Mouse (Mus musculus) limb, embryonic 12.5 days (tissue): ENCODE data around the gene Tent4a. TPM values are rescaled to one million over a fixed set of nuclear protein-coding genes. Genes with fewer than 3 reads are reported as not detected.

Experiments
- ATAC-seq: fragments of 200-750 bp; cut with Nextera tagmentation; 2 replicates; pipeline ENCODE4 v1.8.0; 2017; ENCODE audit warnings: low read depth, moderate TSS enrichment; ENCODE audit not compliant: insufficient number of reproducible peaks, insufficient read depth, low FRiP score, low TSS enrichment
- H3K27ac ChIP-seq: fragments of 300-500 bp; sonication (generic); 2 replicates; pipeline ENCODE4 v1.5.1; 2016; ENCODE audit warnings: mild to moderate bottlenecking, moderate library complexity
- H3K27me3 ChIP-seq: fragments of 300-500 bp; sonication (generic); 2 replicates; pipeline ENCODE4 v1.6.1; 2016; ENCODE audit warnings: mild to moderate bottlenecking, moderate library complexity
- H3K36me3 ChIP-seq: fragments of 300-500 bp; sonication (generic); 2 replicates; pipeline ENCODE4 v1.6.1; 2016; ENCODE audit warnings: mild to moderate bottlenecking, moderate library complexity
- H3K4me1 ChIP-seq: fragments of 300-500 bp; sonication (generic); replicated peaks from 2 replicates; pipeline ENCODE4 v1.6.1; 2016
- H3K4me2 ChIP-seq: fragments of 300-500 bp; sonication (generic); 2 replicates; pipeline ENCODE4 v1.6.1; 2016; ENCODE audit warnings: mild to moderate bottlenecking, moderate library complexity
- H3K4me3 ChIP-seq: fragments of 300-500 bp; sonication (generic); replicated peaks from 2 replicates; pipeline ENCODE4 v1.5.1; 2016; ENCODE audit warnings: mild to moderate bottlenecking
- H3K9ac ChIP-seq: fragments of 300-500 bp; sonication (generic); replicated peaks from 2 replicates; pipeline ENCODE4 v1.6.1; 2016; ENCODE audit warnings: mild to moderate bottlenecking, moderate library complexity
- H3K9me3 ChIP-seq: fragments of 300-500 bp; sonication (generic); 2 replicates; pipeline ENCODE4 v1.6.1; 2016; ENCODE audit warnings: mild to moderate bottlenecking, moderate library complexity
- WGBS: fragments of 180-500 bp; shearing (Covaris S2); methylation state at CpG from one replicate; pipeline ENCODE4 v1.1.7; 2016; 5-methylcytosine and 5-hydroxymethylcytosine counted together
- polyA plus RNA-seq: library from polyadenylated mRNA; unstranded; fragments of >200 nt; fragmentation: Nextera tagmentation; extraction: Ambion mirVana; gene quantifications from 2 replicates; pipeline ENCODE4 v1.2.1, GENCODE M21; 2016

Gene Tent4a
- polyA plus RNA-seq, 1 experiment from 2014 or later, result 7.3 TPM

DNA sequence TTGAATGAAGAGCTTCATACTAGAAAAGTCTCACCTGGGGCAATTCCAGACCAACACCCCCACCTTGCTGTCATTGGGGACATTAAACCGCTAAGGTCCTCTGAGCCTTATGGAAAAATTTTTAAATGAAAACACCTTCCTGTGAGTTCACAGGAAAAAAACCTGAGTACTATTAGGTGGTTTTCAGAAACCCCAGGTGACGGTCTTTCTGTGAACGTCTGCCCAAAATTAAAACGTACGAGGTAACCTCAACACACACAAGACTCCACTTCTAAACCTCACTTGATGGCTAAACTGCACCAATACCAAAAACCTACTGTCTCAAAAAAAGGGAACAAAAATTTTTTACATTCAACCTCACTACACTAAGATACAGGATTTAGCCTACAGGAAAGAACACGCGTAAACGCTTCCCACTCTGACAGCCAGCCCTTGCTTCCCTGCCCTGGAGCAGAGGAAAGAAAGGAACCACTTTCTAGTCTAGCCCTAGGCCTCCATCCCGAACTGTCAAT lies 1.5 kb downstream of the Tent4a start:
- ATAC-seq, result no peak
- H3K27ac ChIP-seq, result peak overlapping the region; percentile 82; the same call in 1 of the 2 replicates

DNA sequence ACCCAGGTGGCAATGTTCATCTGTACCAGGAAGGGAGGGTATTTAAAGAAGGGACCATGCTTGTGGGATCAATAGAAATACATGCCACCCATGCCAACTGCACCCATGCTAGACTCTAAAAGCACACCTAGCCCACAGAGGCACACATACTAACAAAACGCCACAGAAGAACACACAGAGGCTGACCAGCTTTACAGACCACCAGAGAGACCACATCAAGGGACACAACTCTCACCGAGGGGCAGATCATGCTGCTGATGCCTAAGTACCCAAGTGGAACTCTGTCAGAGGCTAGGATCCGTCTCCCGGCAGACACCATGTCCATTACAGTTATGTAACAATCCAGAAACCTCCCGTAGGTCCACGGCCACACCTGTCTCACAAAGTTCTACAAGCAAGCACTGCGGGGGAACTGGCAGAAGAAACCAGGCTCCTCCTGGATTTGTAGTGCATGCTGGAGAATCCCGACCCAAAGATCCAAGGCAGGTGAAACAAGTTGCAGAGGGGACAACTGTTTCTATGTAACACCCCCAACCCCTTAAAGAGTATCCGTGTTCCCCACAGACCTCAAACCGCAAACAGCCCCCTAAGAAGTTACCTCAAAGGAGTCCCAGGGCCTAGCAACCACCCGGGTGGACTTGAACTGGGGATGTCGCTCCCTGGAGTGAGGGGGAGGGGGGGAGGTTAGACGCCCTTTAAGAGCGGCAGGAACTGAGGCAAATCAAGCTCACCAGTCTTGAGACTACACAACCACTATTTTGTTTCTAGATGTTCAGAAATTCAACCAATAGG lies 2.1 kb downstream of the Tent4a start:
- Histone ChIP-seq H3K27ac (no peak overlapping the region), H3K4me3 (peak overlapping the region; percentile 95), H3K36me3 (peaks cover 31% of the 10 kb centered on the region), H3K27me3 (no peaks in the 10 kb centered on the region), H3K4me2 (peak overlapping the region; percentile 96), H3K9me3 (no peaks in the 10 kb centered on the region), H3K4me1 (peaks cover 47% of the 10 kb centered on the region), H3K9ac (peak overlapping the region; percentile 87)
- ATAC-seq, result no peak
- WGBS, result 22% methylated on average over 14 of the region's 14 CpGs

More for the DNA sequence above, 1.5 kb downstream of the Tent4a start:
- H3K4me2 ChIP-seq, result peak overlapping the region; percentile 96
- H3K27me3 ChIP-seq, result no peaks in the 10 kb centered on the region
- peaks cover 48% of the 10 kb centered on the region for H3K4me1 ChIP-seq
- H3K9me3 ChIP-seq, result no peaks in the 10 kb centered on the region
- 2% methylated on average over 9 of the region's 9 CpGs for WGBS
- peak overlapping the region; percentile 95 for H3K4me3 ChIP-seq
- peaks cover 29% of the 10 kb centered on the region for H3K36me3 ChIP-seq
- H3K9ac ChIP-seq, result peak overlapping the region; percentile 87

DNA sequence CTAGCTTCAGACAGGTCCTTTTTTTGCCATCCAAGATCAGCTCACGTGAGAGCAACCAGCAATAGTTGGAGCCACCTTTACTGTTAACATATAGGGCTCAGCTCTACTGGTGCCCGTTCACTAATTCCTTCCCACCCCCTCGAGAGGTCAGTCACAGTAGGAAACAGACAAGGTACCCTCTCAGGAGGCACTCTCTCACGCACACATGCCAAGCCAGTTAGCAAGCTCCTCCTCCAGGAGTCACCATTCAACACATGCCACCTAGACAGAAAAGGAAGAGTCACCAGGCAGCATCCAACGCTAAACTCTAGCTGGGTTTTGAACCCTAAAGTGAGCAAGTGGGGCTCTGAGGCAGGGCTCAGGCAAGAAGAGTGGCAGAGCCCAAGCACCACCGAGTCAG lies 3.0 kb downstream of the Tent4a start:
- H3K36me3 ChIP-seq, result peaks cover 31% of the 10 kb centered on the region
- H3K4me3 ChIP-seq, result peak overlapping the region; percentile 95
- no peaks in the 10 kb centered on the region for H3K9me3 ChIP-seq
- 53% methylated on average over 6 of the region's 6 CpGs for WGBS
- no peaks in the 10 kb centered on the region for H3K27me3 ChIP-seq
- H3K4me1 ChIP-seq, result peaks cover 53% of the 10 kb centered on the region
- no peak for ATAC-seq
- H3K4me2 ChIP-seq, result peak overlapping the region; percentile 96
- peak overlapping the region; percentile 87 for H3K9ac ChIP-seq
- no peak overlapping the region for H3K27ac ChIP-seq

DNA sequence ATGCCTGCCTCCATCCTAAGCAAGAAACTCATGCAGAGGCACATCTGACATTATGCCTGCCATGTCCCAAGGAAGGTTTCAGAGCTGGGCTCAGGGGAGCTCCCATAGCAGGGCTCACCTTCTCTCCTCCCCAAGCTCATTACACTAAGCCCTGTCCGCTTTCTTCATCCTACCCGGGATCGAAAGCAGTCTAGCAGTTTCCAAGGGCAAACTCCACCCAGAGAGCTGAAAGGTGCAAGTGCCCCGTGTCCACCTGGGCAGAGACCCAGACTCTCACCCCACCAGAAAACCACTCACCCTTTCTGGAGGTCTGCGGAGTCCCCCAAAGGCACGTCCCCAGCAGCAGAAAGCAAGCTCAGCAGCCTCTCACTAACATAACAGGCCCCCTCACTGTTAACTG lies 3.5 kb downstream of the Tent4a start:
- Histone ChIP-seq H3K4me3 (no peak overlapping the region; the same call in 1 of the 2 replicates), H3K4me2 (peak overlapping the region; percentile 96), H3K9me3 (no peaks in the 10 kb centered on the region), H3K4me1 (peaks cover 53% of the 10 kb centered on the region), H3K27me3 (no peaks in the 10 kb centered on the region), H3K27ac (no peak overlapping the region), H3K36me3 (peaks cover 31% of the 10 kb centered on the region), H3K9ac (no peak overlapping the region)
- WGBS, result 84% methylated on average over 6 of the region's 6 CpGs
- ATAC-seq, result no peak

DNA sequence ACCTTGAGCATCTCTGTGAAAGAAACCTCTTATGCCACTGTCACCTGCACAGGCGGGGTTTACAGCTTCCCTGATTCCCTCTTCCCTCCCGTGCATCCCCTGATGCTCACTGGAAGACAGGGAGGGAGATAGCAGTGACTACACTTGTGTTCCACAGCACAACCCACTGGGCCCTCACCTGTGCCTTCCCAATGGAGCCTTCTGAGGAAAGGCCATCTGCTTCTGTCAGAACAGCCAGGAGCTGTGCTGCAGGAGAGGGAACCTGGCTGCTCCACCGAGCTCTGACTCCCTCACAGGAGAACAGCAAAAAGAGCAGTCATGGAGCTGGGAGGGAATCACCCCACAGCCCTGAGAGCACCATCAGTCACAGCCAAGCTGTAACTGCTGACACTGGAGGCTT lies 4.3 kb downstream of the Tent4a start:
- Histone ChIP-seq H3K4me3 (no peak overlapping the region), H3K27ac (no peak overlapping the region), H3K36me3 (peaks cover 31% of the 10 kb centered on the region), H3K9me3 (no peaks in the 10 kb centered on the region), H3K4me1 (peaks cover 53% of the 10 kb centered on the region), H3K9ac (no peak overlapping the region), H3K4me2 (0 out of 2 replicates have a peak overlapping the region, but pooled peaks have one; percentile 6), H3K27me3 (no peaks in the 10 kb centered on the region)
- no peak for ATAC-seq
- WGBS, result 84% methylated on average over 3 of the region's 3 CpGs

DNA sequence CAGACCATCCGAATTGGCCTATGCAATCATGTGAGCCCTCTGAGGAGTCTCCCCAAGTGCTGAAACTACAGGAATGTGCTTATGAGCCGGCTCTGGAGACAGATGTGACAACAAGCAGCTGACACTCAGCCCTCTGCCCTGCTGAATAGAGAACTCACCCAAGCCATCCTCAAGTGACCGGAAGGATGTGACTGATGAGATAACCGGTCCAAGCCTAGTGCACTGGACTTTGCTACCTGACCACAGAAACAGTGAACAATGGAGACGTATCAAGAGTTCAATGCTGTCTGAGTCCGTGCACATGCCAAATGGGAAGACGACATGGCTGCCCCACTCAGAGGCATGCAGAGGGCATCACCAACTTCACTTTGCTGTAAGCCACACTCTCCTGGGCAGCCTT lies 5.9 kb downstream of the Tent4a start:
- peaks cover 31% of the 10 kb centered on the region for H3K36me3 ChIP-seq
- no peak for ATAC-seq
- H3K9ac ChIP-seq, result no peak overlapping the region
- no peak overlapping the region for H3K27ac ChIP-seq
- H3K9me3 ChIP-seq, result no peaks in the 10 kb centered on the region
- 89% methylated on average over 7 of the region's 7 CpGs for whole genome bisulfite sequencing
- H3K4me2 ChIP-seq, result no peak overlapping the region
- H3K27me3 ChIP-seq, result no peaks in the 10 kb centered on the region
- no peak overlapping the region for H3K4me3 ChIP-seq
- peaks cover 69% of the 10 kb centered on the region for H3K4me1 ChIP-seq

DNA sequence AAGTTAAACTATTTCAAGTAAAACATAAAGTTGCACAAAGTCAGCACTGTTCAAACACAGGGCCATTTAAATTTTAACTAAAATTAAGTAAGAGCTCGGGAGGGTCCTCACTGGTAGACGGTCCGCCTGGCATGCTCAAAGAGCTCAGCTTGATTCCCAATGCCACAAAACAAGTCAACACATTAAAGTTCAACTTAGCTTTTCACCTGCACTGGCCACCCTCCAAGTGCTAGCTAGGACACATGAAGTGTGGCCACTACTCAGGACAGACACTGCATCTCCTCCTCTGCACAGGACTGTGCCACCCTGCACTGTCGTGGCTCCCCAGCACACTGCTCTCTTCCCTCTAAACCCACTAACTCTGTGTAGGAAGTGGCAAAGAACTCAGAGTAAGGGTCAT lies 8.6 kb downstream of the Tent4a start:
- no peak overlapping the region for H3K4me2 ChIP-seq

DNA sequence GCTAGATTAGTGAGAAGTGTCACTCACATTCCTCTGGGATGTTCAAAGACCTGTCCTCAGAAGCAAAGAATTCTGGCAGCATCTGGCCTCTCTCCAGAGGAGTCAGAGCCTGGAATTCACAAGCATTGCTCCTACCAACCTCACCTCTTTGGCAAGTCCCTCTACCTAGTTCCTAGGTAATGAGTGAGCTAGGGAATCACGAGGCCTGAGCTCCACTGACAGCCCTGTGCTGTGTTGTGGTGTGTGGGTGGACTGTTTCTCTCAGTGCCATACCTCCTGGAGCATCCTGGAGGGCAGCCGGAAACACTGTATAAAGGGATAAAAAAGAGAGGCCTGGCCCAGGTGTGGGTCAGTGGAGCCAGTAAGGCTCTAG lies 10.3 kb downstream of the Tent4a start:
- peaks cover 14% of the 10 kb centered on the region; the same call in 1 of the 2 replicates for H3K36me3 ChIP-seq
- H3K27me3 ChIP-seq, result no peaks in the 10 kb centered on the region
- H3K4me2 ChIP-seq, result no peak overlapping the region
- 71% methylated on average over 2 of the region's 2 CpGs for WGBS
- H3K9me3 ChIP-seq, result no peaks in the 10 kb centered on the region
- H3K4me1 ChIP-seq, result peaks cover 61% of the 10 kb centered on the region
- H3K27ac ChIP-seq, result no peak overlapping the region
- H3K9ac ChIP-seq, result no peak overlapping the region
- H3K4me3 ChIP-seq, result no peak overlapping the region
- ATAC-seq, result no peak

More for the DNA sequence above, 8.6 kb downstream of the Tent4a start:
- H3K4me3 ChIP-seq, result no peak overlapping the region
- no peaks in the 10 kb centered on the region for H3K27me3 ChIP-seq
- H3K27ac ChIP-seq, result peak overlapping the region; percentile 47; the same call in 1 of the 2 replicates
- H3K4me1 ChIP-seq, result peaks cover 65% of the 10 kb centered on the region
- ATAC-seq, result no peak
- peaks cover 31% of the 10 kb centered on the region for H3K36me3 ChIP-seq
- H3K9me3 ChIP-seq, result no peaks in the 10 kb centered on the region
- whole genome bisulfite sequencing, result 70% methylated on average over 4 of the region's 4 CpGs
- H3K9ac ChIP-seq, result no peak overlapping the region

DNA sequence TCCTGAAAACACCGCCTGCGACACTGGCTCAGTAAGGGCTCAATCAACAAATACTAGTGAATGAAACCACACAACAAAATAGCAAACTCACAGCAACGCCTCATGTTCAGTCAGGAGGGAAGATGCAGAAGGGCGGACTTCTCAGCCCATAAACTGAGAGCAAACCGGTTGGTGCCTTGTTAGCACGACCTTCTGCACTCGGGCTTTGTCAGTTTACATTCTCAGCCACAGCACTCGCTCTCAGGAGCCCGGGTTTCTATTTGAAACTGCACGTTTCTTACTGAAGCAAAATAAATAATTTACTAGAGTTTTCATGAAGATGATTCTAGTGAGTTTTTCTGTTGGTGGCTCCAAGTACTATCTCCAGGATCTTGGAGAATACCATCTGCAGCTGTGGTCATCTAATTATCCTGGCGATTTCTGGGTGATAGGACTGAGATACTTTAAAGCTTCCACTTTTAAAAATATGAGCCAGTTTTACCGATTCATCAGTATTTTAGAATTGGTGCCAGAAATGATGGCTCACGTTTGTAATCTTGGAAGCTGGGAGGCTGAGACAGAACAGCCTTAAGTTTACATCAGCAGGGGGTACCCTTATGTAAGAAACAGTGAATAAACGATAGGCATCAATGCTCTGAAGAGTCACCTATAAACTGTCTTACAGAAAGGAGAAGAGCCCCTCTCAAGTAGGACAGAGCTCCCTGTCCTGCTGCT lies 10.8 kb downstream of the Tent4a start:
- Histone ChIP-seq H3K4me1 (peaks cover 61% of the 10 kb centered on the region), H3K27ac (no peak overlapping the region), H3K4me3 (no peak overlapping the region), H3K36me3 (peaks cover 8% of the 10 kb centered on the region; the same call in 1 of the 2 replicates), H3K9ac (no peak overlapping the region), H3K4me2 (no peak overlapping the region), H3K27me3 (no peaks in the 10 kb centered on the region), H3K9me3 (no peaks in the 10 kb centered on the region)
- ATAC-seq, result no peak
- 52% methylated on average over 14 of the region's 14 CpGs for WGBS

DNA sequence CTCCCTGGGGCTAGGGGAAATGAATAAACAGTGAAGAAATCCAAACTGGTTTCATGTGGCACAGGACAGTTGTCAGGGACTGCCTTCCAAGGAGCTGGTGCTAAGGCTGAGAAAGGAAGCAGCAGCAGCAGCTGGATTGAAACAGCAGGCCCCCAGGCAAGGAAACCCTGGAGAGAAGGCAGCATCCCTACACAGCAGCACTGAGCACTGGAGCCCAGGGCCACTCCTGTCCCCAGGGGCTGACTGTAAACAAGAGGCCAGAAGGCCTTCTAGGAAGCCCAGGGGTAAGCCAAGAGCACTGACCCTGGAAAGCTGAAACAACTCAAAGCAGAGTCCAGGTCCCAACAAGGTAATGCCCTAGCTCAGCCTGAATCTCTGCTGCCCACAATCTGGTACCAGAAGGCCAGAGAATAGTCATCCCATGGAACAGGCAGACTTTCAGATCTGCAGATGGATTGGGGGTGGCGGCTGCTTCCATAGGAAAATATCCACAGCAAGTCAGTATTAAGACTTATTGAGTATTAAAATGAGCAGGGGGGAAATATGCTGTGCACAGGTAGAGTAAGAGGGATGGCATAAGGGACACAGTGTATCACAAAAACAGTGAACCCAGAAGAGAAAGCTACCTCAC lies 12.1 kb downstream of the Tent4a start:
- Histone ChIP-seq H3K9me3 (no peaks in the 10 kb centered on the region), H3K4me2 (no peak overlapping the region), H3K27ac (no peak overlapping the region), H3K36me3 (no peaks in the 10 kb centered on the region), H3K9ac (no peak overlapping the region), H3K4me3 (no peak overlapping the region), H3K27me3 (no peaks in the 10 kb centered on the region), H3K4me1 (peaks cover 65% of the 10 kb centered on the region)
- ATAC-seq, result no peak
- WGBS, result 81% methylated on average over 1 of the region's 1 CpGs

DNA sequence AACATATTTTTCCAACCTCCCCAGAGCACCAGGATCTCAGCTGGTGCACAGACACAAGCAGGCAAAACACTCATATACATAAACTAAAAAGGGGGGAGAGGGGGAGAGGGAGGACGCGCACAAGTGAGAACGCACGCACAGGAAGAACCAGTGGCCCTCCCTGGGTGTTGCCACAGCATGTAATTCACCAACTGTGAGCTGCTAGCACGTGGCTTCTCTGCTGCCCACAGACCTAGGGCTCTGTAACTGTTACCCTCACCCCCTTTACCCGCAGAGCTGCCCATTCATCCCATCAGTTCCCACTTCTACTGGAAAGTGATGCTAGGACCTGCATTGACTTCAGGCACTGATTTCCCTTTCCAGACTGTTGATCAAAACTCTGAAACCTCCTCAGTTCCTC lies 15.3 kb downstream of the Tent4a start:
- Histone ChIP-seq H3K9me3 (no peaks in the 10 kb centered on the region), H3K4me1 (peaks cover 42% of the 10 kb centered on the region), H3K27me3 (no peaks in the 10 kb centered on the region), H3K4me2 (no peak overlapping the region), H3K9ac (no peak overlapping the region), H3K27ac (no peak overlapping the region), H3K4me3 (no peak overlapping the region), H3K36me3 (peaks cover 10% of the 10 kb centered on the region)
- WGBS, result 88% methylated on average over 6 of the region's 6 CpGs
- ATAC-seq, result no peak
